Mouse (Mus musculus): ENCODE results near the gene Chil1.

Chil1 gene

GRCm38 (mm10) chr1:134182025-134182424 lies at the start of gene Chil1:
Gene Chil1, plus strand, starts transcription at chr1:134182176.
- no peak for DNase-seq

- DNase-seq = no peak
These were observed 48.7 kb upstream of the Chil1 start for GRCm38 (mm10) chr1:134133316-134133715.

- DNase-seq = no peak
These were observed 45.6 kb upstream of the Chil1 start for GRCm38 (mm10) chr1:134136351-134136750.

GRCm38 (mm10) chr1:134138424-134138823 lies 43.6 kb upstream of the Chil1 start:
- no peak for DNase-seq

- DNase-seq = no peak
These were observed 39.6 kb upstream of the Chil1 start for GRCm38 (mm10) chr1:134142363-134142794.

GRCm38 (mm10) chr1:134146066-134146465 lies 35.9 kb upstream of the Chil1 start:
- no peak for DNase-seq

GRCm38 (mm10) chr1:134150076-134150475 lies 31.9 kb upstream of the Chil1 start:
- no peak for DNase-seq

GRCm38 (mm10) chr1:134150745-134151144 lies 31.2 kb upstream of the Chil1 start:
- DNase-seq = no peak

- DNase-seq = peak; percentile 38 to 53
These were observed 30.1 kb upstream of the Chil1 start for GRCm38 (mm10) chr1:134151655-134152412.

GRCm38 (mm10) chr1:134152626-134153590 lies 29.1 kb upstream of the Chil1 start:
- DNase-seq = no peak

- no peak for DNase-seq
These were observed 27.9 kb upstream of the Chil1 start for GRCm38 (mm10) chr1:134154121-134154520.

GRCm38 (mm10) chr1:134154655-134155054 lies 27.3 kb upstream of the Chil1 start:
- no peak for DNase-seq

GRCm38 (mm10) chr1:134160404-134160803 lies 21.6 kb upstream of the Chil1 start:
- no peak for DNase-seq

GRCm38 (mm10) chr1:134161399-134161798 lies 20.6 kb upstream of the Chil1 start:
- no peak for DNase-seq

GRCm38 (mm10) chr1:134162510-134163225 lies 19.3 kb upstream of the Chil1 start:
- no peak for DNase-seq

- DNase-seq = no peak
These were observed 18.5 kb upstream of the Chil1 start for GRCm38 (mm10) chr1:134163476-134163875.

GRCm38 (mm10) chr1:134164454-134164853 lies 17.5 kb upstream of the Chil1 start:
- DNase-seq = no peak

GRCm38 (mm10) chr1:134166547-134166946 lies 15.4 kb upstream of the Chil1 start:
- no peak for DNase-seq

GRCm38 (mm10) chr1:134167416-134168305 lies 14.3 kb upstream of the Chil1 start:
- no peak for DNase-seq

GRCm38 (mm10) chr1:134168567-134168966 lies 13.4 kb upstream of the Chil1 start:
- no peak for DNase-seq

GRCm38 (mm10) chr1:134168985-134169697 lies 12.8 kb upstream of the Chil1 start:
- no peak for DNase-seq
